Comparison of ENCODE assay signal across 7 mouse cellular contexts in genomic region chrX:41920574-41920973, GRCm38 (mm10). TPM values are rescaled to one million over a fixed set of nuclear protein-coding genes. Genes with fewer than 3 reads are reported as not detected.
DNase-seq lines count a peak whose midpoint lies in the region; ATAC-seq and TF ChIP-seq lines count a peak whose summit lies in the region.

Gene Thoc2 (minus strand): TSS chrX:41920674.

- in situ Hi-C loops in CH12.LX (cut with MboI; ENCODE audit: low pct_ligation_motif_present, low pct_unique_long_range_greater_than_20kb, low sequenced_read_pairs): no loop called here

- DNase-seq in CH12.LX (ENCODE audit: extremely low read depth): no peak
- peak; percentile 48 for DNase-seq in adipocyte (ENCODE audit: low spot score)
- no peak for DNase-seq in forebrain, postnatal 0 days
- no peak for DNase-seq in hindbrain, embryonic 14.5 days (ENCODE audit: low spot score)
- no peak for DNase-seq in liver, postnatal 0 days
- DNase-seq in cerebellum, postnatal 14 days: no peak
- no peak for DNase-seq in kidney, postnatal 14 days

- H3K79me2 ChIP-seq in CH12.LX (replicated peaks; ENCODE audit: control insufficient read depth, extremely low read depth, insufficient read depth, poor library complexity, severe bottlenecking): no peaks in the 10 kb centered on the region

- no peak within 1 kb of the TSS for H3K27ac ChIP-seq in CH12.LX (ENCODE audit: insufficient read depth, low read depth)
- no peak within 1 kb of the TSS for H3K27ac ChIP-seq in forebrain, postnatal 0 days (ENCODE audit: low read depth, low read length)
- no peak within 1 kb of the TSS for H3K27ac ChIP-seq in hindbrain, embryonic 14.5 days
- no peak within 1 kb of the TSS for H3K27ac ChIP-seq in liver, postnatal 0 days (ENCODE audit: low read depth)

- no peak for TF ChIP-seq EP300 in CH12.LX (IDR thresholded peaks at IDR 0.05; ENCODE audit: low read length)
- TF ChIP-seq EP300 in liver, postnatal 0 days (IDR thresholded peaks at IDR 0.05; ENCODE audit: low read depth): no peak

- no peaks in the 10 kb centered on the region for H3K36me3 ChIP-seq in CH12.LX (replicated peaks in 1 of 2; ENCODE audit: control insufficient read depth in 1 of 2, insufficient read depth in 1 of 2, low read length in 1 of 2)
- no peaks in the 10 kb centered on the region for H3K36me3 ChIP-seq in forebrain, postnatal 0 days (ENCODE audit: insufficient read depth)
- no peaks in the 10 kb centered on the region for H3K36me3 ChIP-seq in hindbrain, embryonic 14.5 days (replicated peaks; ENCODE audit: control insufficient read depth, insufficient read depth)
- no peaks in the 10 kb centered on the region for H3K36me3 ChIP-seq in liver, postnatal 0 days (replicated peaks; ENCODE audit: insufficient read depth, low read length)

- no peak for TF ChIP-seq POLR2A in CH12.LX (IDR thresholded peaks at IDR 0.05; ENCODE audit: low read depth, low read length)

- no peak within 1 kb of the TSS for H3K4me3 ChIP-seq in CH12.LX (replicated peaks in 1 of 3; ENCODE audit: low read depth in 2 of 3, low read length in 2 of 3, poor library complexity in 1 of 3)
- no peak within 1 kb of the TSS for H3K4me3 ChIP-seq in forebrain, postnatal 0 days (ENCODE audit: low read depth, low read length)
- no peak within 1 kb of the TSS for H3K4me3 ChIP-seq in hindbrain, embryonic 14.5 days (replicated peaks; ENCODE audit: low read length)
- no peak within 1 kb of the TSS for H3K4me3 ChIP-seq in liver, postnatal 0 days (ENCODE audit: low read depth, low read length)

- no peak for ATAC-seq in forebrain, postnatal 0 days
- no peak for ATAC-seq in hindbrain, embryonic 14.5 days (ENCODE audit: low FRiP score)
- ATAC-seq in liver, postnatal 0 days: no peak

- H3K27me3 ChIP-seq in CH12.LX (replicated peaks): no peaks in the 10 kb centered on the region
- H3K27me3 ChIP-seq in forebrain, postnatal 0 days (ENCODE audit: insufficient read depth, low read length): no peaks in the 10 kb centered on the region
- no peaks in the 10 kb centered on the region for H3K27me3 ChIP-seq in hindbrain, embryonic 14.5 days (ENCODE audit: control insufficient read depth, insufficient read depth, low read length)
- no peaks in the 10 kb centered on the region for H3K27me3 ChIP-seq in liver, postnatal 0 days (ENCODE audit: insufficient read depth, low read length)

- TF ChIP-seq RAD21 in CH12.LX (IDR thresholded peaks at IDR 0.05; ENCODE audit: low read depth, low read length): no peak

- dilution Hi-C loops in CH12.LX (cut with MboI; ENCODE audit: extremely low pct_ligation_motif_present, extremely low pct_unique_long_range_greater_than_20kb, low sequenced_read_pairs): no loop called here

- no peak within 1 kb of the TSS for H3K4me2 ChIP-seq in CH12.LX (ENCODE audit: insufficient read depth, low read depth, poor library complexity, severe bottlenecking)
- H3K4me2 ChIP-seq in forebrain, postnatal 0 days (ENCODE audit: low read depth): no peak within 1 kb of the TSS
- no peak within 1 kb of the TSS for H3K4me2 ChIP-seq in hindbrain, embryonic 14.5 days (replicated peaks)
- no peak within 1 kb of the TSS for H3K4me2 ChIP-seq in liver, postnatal 0 days (ENCODE audit: low read depth, low read length)

- H3K9me3 ChIP-seq in CH12.LX (replicated peaks; ENCODE audit: low read length): no peaks in the 10 kb centered on the region
- H3K9me3 ChIP-seq in forebrain, postnatal 0 days (ENCODE audit: low read length): no peaks in the 10 kb centered on the region
- H3K9me3 ChIP-seq in hindbrain, embryonic 14.5 days (ENCODE audit: control insufficient read depth, low read length): no peaks in the 10 kb centered on the region
- no peaks in the 10 kb centered on the region for H3K9me3 ChIP-seq in liver, postnatal 0 days (ENCODE audit: low read length)

- TF ChIP-seq CTCF in CH12.LX (conservative IDR thresholded peaks at IDR 0.05 in 1 of 2, IDR thresholded peaks at IDR 0.05 in 1 of 2; ENCODE audit: low read depth in 2 of 2, low read length in 2 of 2): no peak
- TF ChIP-seq CTCF in forebrain, postnatal 0 days (IDR thresholded peaks at IDR 0.05; ENCODE audit: low read depth): no peak
- TF ChIP-seq CTCF in liver, postnatal 0 days (IDR thresholded peaks at IDR 0.05; ENCODE audit: low read depth): no peak

- H3K9ac ChIP-seq in CH12.LX (ENCODE audit: insufficient read depth, low read depth): no peak within 1 kb of the TSS
- H3K9ac ChIP-seq in forebrain, postnatal 0 days: no peak within 1 kb of the TSS
- no peak within 1 kb of the TSS for H3K9ac ChIP-seq in hindbrain, embryonic 14.5 days
- no peak within 1 kb of the TSS for H3K9ac ChIP-seq in liver, postnatal 0 days (replicated peaks)

- 85% methylated on average over 1 of the region's 1 CpGs for WGBS in forebrain, postnatal 0 days
- WGBS in hindbrain, embryonic 14.5 days: 95% methylated on average over 1 of the region's 1 CpGs
- WGBS in liver, postnatal 0 days (ENCODE audit: insufficient replicate concordance): 76% methylated on average over 1 of the region's 1 CpGs

- no peaks in the 10 kb centered on the region for H3K4me1 ChIP-seq in CH12.LX (ENCODE audit: control insufficient read depth in 1 of 2, insufficient read depth in 2 of 2)
- H3K4me1 ChIP-seq in forebrain, postnatal 0 days (ENCODE audit: insufficient read depth): no peaks in the 10 kb centered on the region
- no peaks in the 10 kb centered on the region for H3K4me1 ChIP-seq in hindbrain, embryonic 14.5 days (replicated peaks; ENCODE audit: control insufficient read depth, insufficient read depth, low read length)
- no peaks in the 10 kb centered on the region for H3K4me1 ChIP-seq in liver, postnatal 0 days (ENCODE audit: insufficient read depth)

TF ChIP-seq in CH12.LX, 34 proteins besides CTCF, POLR2A, EP300 and RAD21:
- TF ChIP-seq CHD2 (IDR thresholded peaks at IDR 0.05; ENCODE audit: low read length) (no peak), KAT2A (IDR thresholded peaks at IDR 0.05; ENCODE audit: insufficient replicate concordance, low read length) (no peak), ETS1 (conservative IDR thresholded peaks at IDR 0.05; ENCODE audit: low read depth, low read length) (no peak), USF2 (conservative IDR thresholded peaks at IDR 0.05; ENCODE audit: low read depth, low read length) (no peak), TBP (conservative IDR thresholded peaks at IDR 0.05; ENCODE audit: low read depth, low read length) (no peak), BHLHE40 (IDR thresholded peaks at IDR 0.05; ENCODE audit: low read depth, low read length) (no peak), ZKSCAN1 (IDR thresholded peaks at IDR 0.05; ENCODE audit: borderline replicate concordance, low read depth, low read length) (no peak), UBTF (IDR thresholded peaks at IDR 0.05; ENCODE audit: low read depth, low read length) (no peak), JUN (IDR thresholded peaks at IDR 0.05; ENCODE audit: insufficient read depth, low read depth, low read length) (no peak)

RNA-seq across cellular contexts. Expression of gene Thoc2, which starts in this region (rescaled TPM):
- 22.5 and 23.0 TPM in 2 replicates for total RNA-seq in CH12.LX (2012; rRNA removed)
- 48.9 and 53.7 TPM in 2 replicates for total RNA-seq in CH12.LX (2014; rRNA removed)
- 63.7 and 77.1 TPM in 2 replicates for polyA plus RNA-seq in CH12.LX (2012; ENCODE audit: insufficient read length, low read depth)
- total RNA-seq in forebrain, postnatal 0 days (2014; rRNA removed): 41.2 and 52.4 TPM in 2 replicates
- 45.8 and 66.6 TPM in 2 replicates for polyA plus RNA-seq in forebrain, postnatal 0 days (2015; fragmentation: Nextera tagmentation; extraction: Ambion mirVana)
- 84.7 and 99.9 TPM in 2 replicates for polyA plus RNA-seq in hindbrain, embryonic 14.5 days (2014; fragmentation: Nextera tagmentation; extraction: Ambion mirVana)
- polyA plus RNA-seq in liver, postnatal 0 days (2015; fragmentation: Nextera tagmentation; extraction: Ambion mirVana): 21.2 and 25.7 TPM in 2 replicates
